Mouse (Mus musculus): ENCODE results near the gene 4933409G03Rik.

- TF ChIP-seq CTCF (IDR thresholded peaks at IDR 0.05; ENCODE audit: low read depth) (peak; percentile 47), EP300 (IDR thresholded peaks at IDR 0.05; ENCODE audit: low read depth) (no peak)
Measured at GRCm38 (mm10) chr2:68563331-68563730, 18.9 kb upstream of the 4933409G03Rik start.
